In genomic region chr11:54002761-54003717, GRCm38 (mm10) we compare ENCODE assay signal across 8 mouse cellular contexts. TPM values are rescaled to one million over a fixed set of nuclear protein-coding genes. Genes with fewer than 3 reads are reported as not detected.
A peak's percentile ranks its signal among the peaks of the same experiment; 100 is the strongest.
DNase-seq lines count a peak whose midpoint lies in the region; ATAC-seq and TF ChIP-seq lines count a peak whose summit lies in the region.
"Not testable (repeated sequence)": the region's sequence is repeated elsewhere in the genome, so short reads cannot be mapped to it uniquely, and the experiment has no call there.

No protein-coding gene starts in this region.

- POLR2A ChIA-PET in Patski (lab: Charles Lee), result interaction anchor here (0.6 to 1.7 kb wide), 7 partner anchors 12 to 53 kb away, joined by 3 to 13 read pairs (median 3); no protein-coding TSS in a partner anchor

- 50% methylated on average over 12 of the region's 12 CpGs for WGBS in forebrain, embryonic 16.5 days
- WGBS in hindbrain, embryonic 16.5 days, result 44% methylated on average over 12 of the region's 12 CpGs
- WGBS in lung, postnatal 0 days, result 27% methylated on average over 12 of the region's 12 CpGs

- H3K4me2 ChIP-seq in forebrain, embryonic 16.5 days (ENCODE audit: low read length); hindbrain, embryonic 16.5 days (ENCODE audit: low read length); lung, postnatal 0 days (replicated peaks; ENCODE audit: low read depth, low read length): not testable (repeated sequence)

- CTCF ChIA-PET in Patski (lab: Charles Lee), result interaction anchor here (0.6 to 6.8 kb wide), 15 partner anchors 11 to 261 kb away, joined by 3 to 72 read pairs (median 6); no protein-coding TSS in a partner anchor

- not testable (repeated sequence) for H3K9ac ChIP-seq in forebrain, embryonic 16.5 days (replicated peaks; ENCODE audit: low read depth, low read length); hindbrain, embryonic 16.5 days (ENCODE audit: low read depth, low read length); lung, postnatal 0 days (replicated peaks; ENCODE audit: low read depth)

- not testable (repeated sequence) for H3K4me1 ChIP-seq in forebrain, embryonic 16.5 days (replicated peaks; ENCODE audit: control insufficient read depth, insufficient read depth, low read length); hindbrain, embryonic 16.5 days (ENCODE audit: control insufficient read depth, insufficient read depth, low read depth, low read length); lung, postnatal 0 days (ENCODE audit: insufficient read depth, low read depth, low read length)

- not testable (repeated sequence) for H3K9me3 ChIP-seq in forebrain, embryonic 16.5 days (ENCODE audit: control insufficient read depth, low read length); hindbrain, embryonic 16.5 days (ENCODE audit: control insufficient read depth, low read length); lung, postnatal 0 days (ENCODE audit: low read length)

- not testable (repeated sequence) for H3K36me3 ChIP-seq in forebrain, embryonic 16.5 days (ENCODE audit: control insufficient read depth, insufficient read depth); hindbrain, embryonic 16.5 days (ENCODE audit: control insufficient read depth, insufficient read depth, low read length); lung, postnatal 0 days (ENCODE audit: insufficient read depth, low read length)

- not testable (repeated sequence) for H3K27me3 ChIP-seq in Patski; forebrain, embryonic 16.5 days (replicated peaks; ENCODE audit: control insufficient read depth, insufficient read depth, low read length); hindbrain, embryonic 16.5 days (replicated peaks; ENCODE audit: control insufficient read depth, insufficient read depth, low read length); lung, postnatal 0 days (replicated peaks; ENCODE audit: insufficient read depth, low read length)

- in situ Hi-C loops in Patski (cut with MboI; ENCODE audit: low pct_unique_long_range_greater_than_20kb), result loop anchor here (5.0 kb wide), 3 partner anchors 54 to 254 kb away; no protein-coding TSS in a partner anchor

- TF ChIP-seq CTCF in Patski (IDR thresholded peaks at IDR 0.05), result peak; percentile 82
- peak; percentile 88 for TF ChIP-seq CTCF in lung, postnatal 0 days (IDR thresholded peaks at IDR 0.05)

- TF ChIP-seq EP300 in lung, postnatal 0 days (IDR thresholded peaks at IDR 0.05), result not testable (repeated sequence)

- DNase-seq in Patski (ENCODE audit: low read depth, low spot score), result not testable (repeated sequence)
- DNase-seq in cerebellum, adult 9-10 months, result peak; percentile 85
- DNase-seq in layer of hippocampus, postnatal 14 days (ENCODE audit: low spot score in 2 of 2), result peak; percentile 56 to 82
- DNase-seq in lung, postnatal 0 days (ENCODE audit: low spot score), result peak; percentile 89
- DNase-seq in ovary, postnatal 36 days (ENCODE audit: low spot score), result peak; percentile 31
- peak; percentile 49 for DNase-seq in thymus, postnatal 25 days

- ATAC-seq in Patski, result peak; percentile 33
- peak; percentile 81 for ATAC-seq in forebrain, embryonic 16.5 days
- peak; percentile 60; the same call in 1 of the 2 replicates for ATAC-seq in hindbrain, embryonic 16.5 days
- peak; percentile 43 for ATAC-seq in lung, postnatal 0 days

- not testable (repeated sequence) for H3K27ac ChIP-seq in forebrain, embryonic 16.5 days (ENCODE audit: low read length); hindbrain, embryonic 16.5 days (ENCODE audit: low read depth, low read length); lung, postnatal 0 days (ENCODE audit: low read length)

- not testable (repeated sequence) for H3K4me3 ChIP-seq in forebrain, embryonic 16.5 days (replicated peaks; ENCODE audit: low read length); hindbrain, embryonic 16.5 days (ENCODE audit: low read length); lung, postnatal 0 days (ENCODE audit: low read depth, low read length)

RNA-seq across cellular contexts. Expression of gene Slc22a21, which starts 22.9 kb away (rescaled TPM):
- polyA plus RNA-seq in Patski (2021), result 3.4 TPM
- polyA plus RNA-seq in forebrain, embryonic 16.5 days (2015; fragmentation: Nextera tagmentation; extraction: Ambion mirVana), result 1.3 and 2.1 TPM in 2 replicates
- polyA plus RNA-seq in hindbrain, embryonic 16.5 days (2015; fragmentation: Nextera tagmentation; extraction: Ambion mirVana), result 4.0 and 5.1 TPM in 2 replicates
- 1 to 10 TPM; 2.9 to 4.2 TPM for total RNA-seq in layer of hippocampus, postnatal 14 days (2021)
- polyA plus RNA-seq in lung, postnatal 0 days (2015; fragmentation: Nextera tagmentation; extraction: Ambion mirVana), result 2.6 TPM in 2 replicates

RNA-seq across cellular contexts. Expression of gene Slc22a4, which starts 24.9 kb away (rescaled TPM):
- 42.3 TPM for polyA plus RNA-seq in Patski (2021)
- polyA plus RNA-seq in forebrain, embryonic 16.5 days (2015; fragmentation: Nextera tagmentation; extraction: Ambion mirVana), result 0.87 and 2.2 TPM in 2 replicates
- 4.9 and 7.2 TPM in 2 replicates for polyA plus RNA-seq in hindbrain, embryonic 16.5 days (2015; fragmentation: Nextera tagmentation; extraction: Ambion mirVana)
- total RNA-seq in layer of hippocampus, postnatal 14 days (2021), result 1 to 10 TPM; 7.2 to 7.3 TPM
- 0.70 and 1.1 TPM in 2 replicates for polyA plus RNA-seq in lung, postnatal 0 days (2015; fragmentation: Nextera tagmentation; extraction: Ambion mirVana)
